Mouse (Mus musculus) mesoderm, embryonic 11.5 days (tissue): ENCODE data around the gene Idh1.
A peak's percentile ranks its signal among the peaks of the same experiment; 100 is the strongest.
"Not testable (repeated sequence)": the region's sequence is repeated elsewhere in the genome, so short reads cannot be mapped to it uniquely, and the experiment has no call there.

ENCODE experiments used
- DNase-seq: peaks from one replicate; pipeline ENCODE4 v3.0.0-alpha.2; 2012; ENCODE audit warnings: low read depth, low spot score

Gene Idh1

DNA sequence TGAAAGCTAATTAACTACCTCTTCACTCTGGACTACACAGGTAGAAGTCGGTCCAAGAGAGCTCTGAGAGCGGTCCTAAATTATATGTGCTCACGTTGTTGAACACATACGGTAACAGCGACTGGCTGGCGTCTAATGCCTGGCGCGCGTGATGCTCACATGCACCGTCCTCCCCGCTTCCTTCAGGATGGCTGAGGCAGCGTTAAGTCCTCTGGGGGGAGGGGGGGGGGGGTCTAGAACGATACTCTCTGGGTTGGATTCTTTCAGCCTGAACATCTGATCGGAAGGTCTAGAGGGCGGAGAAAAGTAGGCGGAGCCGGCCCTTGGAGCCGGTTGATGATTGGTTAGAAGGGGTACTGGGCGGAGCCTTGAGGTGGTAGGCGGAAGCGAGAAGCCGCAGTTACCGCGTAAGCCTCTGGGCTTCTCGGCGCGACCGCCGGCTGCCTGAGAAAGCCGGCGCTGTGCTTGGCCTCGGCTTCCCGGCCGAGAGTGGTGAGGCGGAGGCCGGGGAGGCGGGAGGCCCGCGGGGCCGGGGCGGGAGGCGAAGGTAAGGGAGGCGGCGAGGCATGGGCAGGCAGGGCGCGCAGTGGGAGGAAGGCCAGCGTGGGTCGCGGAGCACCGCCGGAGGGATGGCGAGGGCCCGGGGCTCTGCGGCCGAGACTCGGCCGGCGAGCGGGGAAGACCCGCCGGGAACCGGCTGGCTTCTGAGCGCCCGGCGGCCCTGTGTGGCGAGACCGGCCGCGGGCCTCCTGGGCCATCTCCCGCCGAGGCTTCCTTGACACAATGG, at the start of gene Idh1, which contains the start of gene Pikfyve:
Idh1 (minus strand) TSS at position 214 of the 787 bp plus-strand sequence.
Pikfyve (plus strand) TSS at position 397 of the 787 bp plus-strand sequence.
- DNase-seq = peak; percentile 99

DNA sequence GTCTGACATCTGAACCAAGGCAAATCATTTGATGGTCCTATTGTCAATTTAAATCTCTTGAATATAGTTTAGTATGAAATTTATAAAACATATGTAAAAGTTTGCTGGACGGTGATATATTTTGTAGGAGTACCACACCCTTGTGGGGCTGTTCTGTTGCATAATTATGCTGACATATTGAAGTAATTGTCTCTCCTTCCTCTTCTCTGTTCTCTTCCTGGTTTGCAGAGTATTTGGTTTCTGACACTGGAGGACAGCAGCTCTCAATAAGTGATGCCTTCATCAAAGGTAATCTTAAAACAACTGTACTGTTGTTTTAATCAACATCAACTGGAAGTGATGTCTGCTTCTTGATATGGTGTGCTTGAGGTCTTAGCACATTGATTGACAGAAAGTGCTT, 44.3 kb upstream of the Idh1 start:
- no peak for DNase-seq

DNA sequence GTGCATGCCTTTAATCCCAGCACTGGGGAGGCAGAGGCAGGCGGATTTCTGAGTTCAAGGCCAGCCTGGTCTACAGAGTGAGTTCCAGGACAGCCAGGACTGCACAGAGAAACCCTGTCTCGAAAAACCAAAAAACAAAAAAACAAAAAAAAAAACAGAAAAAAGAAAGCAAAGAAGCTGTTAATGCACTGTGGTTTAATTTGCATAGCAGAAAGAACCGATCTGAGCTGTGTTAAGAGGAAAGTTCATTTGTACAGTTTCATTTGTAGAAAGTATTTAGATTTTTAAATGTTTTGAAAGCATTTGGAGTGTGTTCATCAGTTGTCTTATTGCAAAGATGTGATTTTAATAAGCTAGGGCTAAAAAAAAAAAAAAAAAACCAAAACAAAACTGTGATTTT, 43.5 kb upstream of the Idh1 start:
- not testable (repeated sequence) for DNase-seq

DNA sequence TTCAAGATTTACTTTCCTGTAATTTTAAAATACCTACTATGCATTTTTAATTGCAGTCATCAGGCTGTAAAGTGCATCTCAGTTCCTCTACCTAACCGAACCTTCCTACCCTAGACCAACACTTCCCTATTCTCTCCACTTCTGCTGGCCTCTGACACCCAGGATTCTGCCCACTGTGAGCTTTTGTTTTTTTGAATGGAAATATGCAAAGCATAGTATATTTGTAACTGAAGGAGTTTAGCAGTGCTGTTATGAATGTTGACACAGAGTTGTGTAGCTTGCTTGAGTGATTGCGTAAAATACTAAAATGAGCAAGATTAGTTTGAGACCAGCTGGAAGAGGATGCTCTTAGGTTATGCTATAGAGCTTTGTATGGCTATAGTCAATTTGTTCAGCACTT, 41.4 kb upstream of the Idh1 start:
- no peak for DNase-seq

DNA sequence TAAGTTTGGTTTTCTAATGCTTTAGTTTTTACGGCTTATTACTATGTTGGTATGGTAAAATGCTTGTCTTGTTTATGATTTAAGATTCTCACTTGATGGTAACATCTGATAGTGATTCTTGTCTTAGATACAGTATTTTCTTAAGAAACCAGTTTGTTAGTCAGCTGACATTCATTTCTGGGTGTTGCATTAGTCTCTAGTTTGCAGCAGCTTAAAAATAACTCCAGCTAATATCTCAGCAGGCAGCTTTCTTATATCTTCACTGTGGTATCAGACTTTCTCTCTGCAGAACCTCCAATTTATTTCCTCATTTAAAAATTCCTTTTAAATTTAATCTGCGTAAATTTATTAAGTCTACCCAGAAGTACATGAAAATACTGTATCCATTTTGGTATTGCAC, 37.4 kb upstream of the Idh1 start:
- no peak for DNase-seq

DNA sequence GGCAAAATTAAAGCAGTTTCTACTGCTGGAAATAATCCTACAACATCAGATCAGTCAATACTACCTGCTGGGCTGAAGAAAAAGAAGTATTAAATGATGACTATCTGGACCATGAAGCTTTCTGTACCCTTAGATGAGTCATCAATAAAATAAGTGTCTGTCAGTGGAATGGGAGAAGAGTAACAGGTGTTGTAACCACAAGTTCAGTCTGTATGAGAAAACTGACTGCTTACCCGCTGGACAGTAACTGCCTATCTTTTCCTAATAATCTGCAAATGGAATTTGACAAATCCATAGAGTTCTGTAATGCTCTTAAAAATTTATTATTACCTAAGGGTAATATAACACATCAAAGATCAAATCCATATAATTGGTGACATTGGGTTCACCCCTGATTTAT, 31.7 kb upstream of the Idh1 start:
- no peak for DNase-seq

DNA sequence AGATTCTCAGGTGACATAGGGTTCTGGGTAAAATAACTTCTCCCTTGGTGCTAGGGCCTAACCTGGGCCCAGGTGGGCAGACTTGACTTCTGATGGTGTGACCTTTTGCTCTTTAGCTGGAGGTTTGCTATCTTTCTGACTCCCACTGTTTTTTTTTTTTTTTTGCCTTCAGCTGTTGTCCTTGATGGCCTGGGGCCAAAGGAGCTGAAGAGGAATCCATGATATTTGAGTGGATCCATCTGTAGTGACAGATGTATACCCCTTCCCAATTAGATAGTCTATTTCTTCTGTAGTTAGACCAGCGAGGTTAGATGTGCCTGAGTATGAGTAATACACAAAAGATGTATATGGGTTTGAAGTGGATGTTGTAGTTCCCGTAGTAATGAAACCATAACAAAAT, 31.3 kb upstream of the Idh1 start:
- DNase-seq = no peak

- DNase-seq = no peak
Observed at GRCm38 (mm10) chr1:65213214-65213613, 26.9 kb upstream of the Idh1 start.

DNA sequence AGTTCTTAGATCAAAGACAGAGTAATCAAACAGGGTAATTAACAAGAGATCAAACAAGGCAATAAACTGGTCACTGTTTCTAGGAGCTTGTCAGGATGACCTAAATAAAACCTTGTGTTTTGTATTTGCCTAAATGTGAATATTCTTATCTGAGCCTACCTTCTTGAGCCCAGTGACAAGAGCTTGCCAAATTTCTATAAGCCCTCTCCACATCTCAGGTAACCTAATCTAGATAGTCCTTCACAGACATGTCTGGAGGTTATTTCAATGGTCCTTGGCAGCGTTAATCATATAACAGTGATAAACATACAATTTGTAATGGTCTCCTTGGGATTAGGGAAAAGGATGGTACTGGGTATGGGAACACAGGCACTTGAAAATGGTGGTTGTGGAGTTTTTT, 18.0 kb upstream of the Idh1 start:
- DNase-seq = no peak

DNA sequence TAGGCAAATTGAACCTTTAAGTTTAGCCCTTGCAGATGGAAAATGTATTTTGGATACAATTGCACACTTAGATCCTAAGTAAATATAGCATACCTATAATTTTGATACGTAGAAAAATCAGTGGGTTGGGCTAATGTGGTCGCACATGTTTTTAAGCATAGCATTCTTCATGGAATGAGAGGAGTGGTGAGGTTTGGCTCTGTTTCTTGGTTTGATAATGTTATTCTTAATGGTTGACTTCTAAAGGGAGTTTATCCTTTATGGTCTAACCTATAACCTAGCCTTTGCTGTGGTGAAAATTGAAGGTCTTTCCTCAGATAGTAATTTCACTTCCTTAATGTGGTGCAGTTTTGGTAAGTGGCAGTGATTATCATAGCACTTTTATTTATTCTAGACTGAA, 12.6 kb upstream of the Idh1 start:
- DNase-seq = no peak

DNA sequence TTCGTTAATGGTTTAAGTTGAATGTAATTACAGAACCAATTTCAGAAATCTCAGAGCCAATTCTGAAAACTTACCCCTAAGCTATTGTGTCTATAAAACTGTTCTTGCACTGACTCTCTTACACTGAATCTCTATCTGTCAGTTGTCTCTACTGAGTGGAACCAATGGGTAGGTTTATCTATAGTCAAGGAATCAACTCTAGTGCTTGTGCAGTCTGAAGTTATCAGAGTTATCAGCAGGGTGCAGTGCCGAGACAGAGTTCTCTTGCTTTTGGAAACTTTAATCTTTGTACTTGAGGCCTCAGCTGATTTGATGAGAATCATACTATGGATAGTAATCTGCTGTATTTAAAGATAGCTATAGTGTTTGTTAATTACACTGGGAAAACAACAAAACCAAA, 12.1 kb upstream of the Idh1 start:
- DNase-seq = no peak

GRCm38 (mm10) chr1:65193226-65193625, 6.9 kb upstream of the Idh1 start:
- no peak for DNase-seq

DNA sequence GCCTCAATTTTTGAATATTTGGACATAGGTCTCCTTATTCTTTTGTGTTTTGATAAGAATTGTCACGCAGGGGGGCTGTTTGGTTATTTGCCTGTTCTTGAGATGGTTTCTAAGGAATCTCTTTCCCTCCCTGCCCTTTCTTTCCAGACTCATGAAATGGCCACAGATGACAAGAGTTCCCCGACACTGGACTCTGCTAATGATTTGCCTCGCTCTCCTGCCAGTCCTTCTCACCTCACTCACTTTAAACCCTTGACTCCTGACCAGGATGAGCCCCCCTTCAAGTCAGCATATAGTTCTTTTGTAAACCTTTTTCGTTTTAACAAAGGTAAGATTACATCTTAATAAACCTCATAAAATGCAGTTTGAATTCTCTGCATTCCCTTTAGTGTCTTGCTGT, 3.9 kb upstream of the Idh1 start:
- DNase-seq = no peak

- DNase-seq = no peak
Observed at GRCm38 (mm10) chr1:65187074-65187430, 752 bp upstream of the Idh1 start.

- DNase-seq = no peak
Observed at GRCm38 (mm10) chr1:65185524-65186205, 635 bp downstream of the Idh1 start.

- no peak for DNase-seq
Observed at GRCm38 (mm10) chr1:65185011-65185410, 1.3 kb downstream of the Idh1 start.

DNA sequence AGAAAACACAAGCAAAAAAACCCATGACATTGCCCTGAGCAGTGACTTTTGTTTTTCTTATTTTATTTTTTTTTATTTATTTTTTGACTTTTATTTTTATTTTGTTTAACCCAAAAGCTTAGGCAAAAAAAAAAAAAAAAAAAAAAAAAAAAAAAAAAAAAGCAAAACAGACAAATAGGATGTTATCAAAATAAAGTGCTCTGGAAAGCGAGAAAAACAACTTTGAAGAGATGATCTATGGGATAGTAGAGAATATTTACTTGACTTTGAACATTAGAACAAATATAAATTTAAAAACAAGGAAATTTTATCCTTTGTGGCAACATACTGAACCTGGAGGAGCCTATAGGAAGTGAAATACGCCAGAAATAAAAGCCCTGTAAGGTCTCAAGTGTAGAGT, 2.3 kb downstream of the Idh1 start:
- no peak for DNase-seq

GRCm38 (mm10) chr1:65181459-65181858, 4.8 kb downstream of the Idh1 start:
- DNase-seq = no peak

- peak; percentile 85 for DNase-seq
Observed at GRCm38 (mm10) chr1:65179634-65180249, 6.6 kb downstream of the Idh1 start.

- peak; percentile 99 for DNase-seq
Observed at GRCm38 (mm10) chr1:65178902-65179432, 7.3 kb downstream of the Idh1 start.

DNA sequence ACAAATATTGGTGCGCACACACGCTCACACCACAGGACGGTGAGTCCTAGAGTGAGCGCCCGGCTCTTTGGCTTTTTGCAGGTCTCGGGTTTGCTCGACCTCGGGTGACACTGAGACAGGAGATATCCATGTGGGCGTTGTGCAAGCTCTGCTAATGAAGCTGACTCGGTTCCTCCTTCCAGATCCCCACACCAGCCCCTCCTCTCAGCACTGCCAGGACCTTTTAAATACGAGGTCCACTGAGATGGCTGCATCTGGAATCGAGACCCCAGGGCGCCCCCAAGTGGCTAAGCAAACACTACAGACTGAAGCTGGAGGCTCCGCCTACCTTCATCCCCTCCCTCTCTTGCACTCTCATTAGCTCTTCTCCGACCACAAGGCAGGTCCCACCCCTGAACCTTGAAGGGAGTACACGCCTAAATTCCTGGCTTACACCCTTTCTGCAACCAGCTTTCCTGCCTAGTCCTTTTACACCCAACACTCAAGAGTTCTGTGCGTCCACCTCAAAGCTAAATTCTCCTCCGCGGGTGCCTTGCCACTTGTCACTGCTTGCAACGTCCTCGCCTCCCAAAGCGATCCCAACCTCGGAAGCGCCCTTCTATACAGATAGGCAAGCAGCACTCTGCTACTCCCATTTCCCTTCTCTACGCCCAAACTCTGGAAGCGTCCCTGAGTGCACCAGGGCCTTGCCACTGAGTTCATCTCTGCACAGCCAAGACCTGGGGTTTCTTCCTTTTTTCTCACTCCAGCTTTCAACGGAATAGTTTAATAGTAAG, 8.0 kb downstream of the Idh1 start:
- peak; percentile 94 for DNase-seq

- no peak for DNase-seq
Observed at GRCm38 (mm10) chr1:65177452-65177851, 8.8 kb downstream of the Idh1 start.
